Mouse (Mus musculus) testis, adult 2 months (tissue): ENCODE results near the gene Ces1a.

ENCODE experiments used
- CTCF ChIP-seq: fragments of 200-500 bp; IDR thresholded peaks from 2 replicates; pipeline ENCODE4 v1.5.1; 2012; ENCODE audit warnings: low read depth, mild to moderate bottlenecking, inconsistent platforms, low read length, moderate library complexity; ENCODE audit not compliant: control insufficient read depth, insufficient read depth, insufficient replicate concordance
- POLR2A ChIP-seq: fragments of 200-500 bp; IDR thresholded peaks from 2 replicates; pipeline ENCODE4 v1.6.1; 2012; ENCODE audit warnings: low read depth, mild to moderate bottlenecking, inconsistent platforms, low read length, moderate library complexity; ENCODE audit not compliant: control insufficient read depth

- no peak for TF ChIP-seq POLR2A
- TF ChIP-seq CTCF = no peak
These were observed 4.9 kb downstream of the Ces1a start for GRCm38 (mm10) chr8:93043083-93043482.
